Mouse (Mus musculus) Patski (cell line): ENCODE results near the gene Nebl. TPM values are rescaled to one million over a fixed set of nuclear protein-coding genes. Genes with fewer than 3 reads are reported as not detected.

Source experiments
- ATAC-seq: fragments of 100-300 bp; one replicate; pipeline ENCODE4 v1.8.0; 2021
- CTCF ChIA-PET: fragments of 350-600 bp; sonication (Branson Sonifier 250); formaldehyde crosslinking; loops from one replicate; lab custom pipeline; 2022; ENCODE audit warnings: inconsistent platforms; lab: Charles Lee
- POLR2A ChIA-PET: fragments of 350-600 bp; sonication (Branson Sonifier 250); formaldehyde crosslinking; loops from one replicate; lab custom pipeline; 2022; ENCODE audit warnings: antibody characterized with exemption, inconsistent platforms; lab: Charles Lee
- DNase-seq: peaks from one replicate; pipeline ENCODE4 v3.0.0-alpha.2; 2011; ENCODE audit warnings: low read depth, low spot score
- H3K27me3 ChIP-seq: fragments of 371-371 bp; one replicate; pipeline ENCODE4 v1.5.1; 2021
- CTCF ChIP-seq: fragments of 100-300 bp; IDR thresholded peaks from one replicate; pipeline ENCODE4 v1.5.1; 2021
- in situ Hi-C: fragments of 300-500 bp; cut with MboI; formaldehyde crosslinking; loops from 3 replicates; pipeline ENCODE4 v1.11.1; 2018; ENCODE audit warnings: low pct_unique_long_range_greater_than_20kb, mixed read lengths
- polyA plus RNA-seq: library from polyadenylated mRNA; unstranded; gene quantifications from one replicate; pipeline ENCODE4 v1.2.3, GENCODE M21; 2021

Gene Nebl
- polyA plus RNA-seq, 1 experiment from 2014 or later: 0.33 TPM

- in situ Hi-C loops: no loop called here
- H3K27me3 ChIP-seq: no peaks in the 10 kb centered on the region
- POLR2A ChIA-PET: no interaction called here
- DNase-seq (no peak), ATAC-seq (no peak)
- TF ChIP-seq CTCF: no peak
- CTCF ChIA-PET: no interaction called here
Measured at GRCm38 (mm10) chr2:17453676-17454075, 277.6 kb downstream of the Nebl start.

DNA sequence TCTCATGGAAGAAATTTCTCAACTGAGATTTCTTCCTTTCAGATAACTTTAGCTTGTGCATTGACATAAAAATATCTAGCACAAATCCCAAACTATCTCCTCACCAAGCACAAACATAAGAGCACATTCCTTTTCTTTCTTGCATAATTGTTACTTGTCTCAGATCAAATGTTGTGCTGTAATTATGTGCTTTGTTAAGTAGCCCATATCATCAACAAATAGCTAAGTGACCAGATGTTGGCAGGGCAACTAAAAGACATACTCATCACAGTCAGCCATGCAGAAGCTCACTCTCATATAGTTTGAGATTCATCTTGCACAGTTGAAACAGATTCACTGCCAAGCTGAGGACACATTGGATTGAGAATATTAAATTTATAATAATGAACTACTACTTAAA, 282.9 kb downstream of the Nebl start:
- ChIA-PET POLR2A (no interaction called here), CTCF (no interaction called here)
- ATAC-seq: no peak
- no peak for DNase-seq
- in situ Hi-C loops: loop anchor here (25.0 kb wide), 1 partner anchor 1889 kb away; no protein-coding TSS in a partner anchor
- no peak for TF ChIP-seq CTCF
- H3K27me3 ChIP-seq: no peaks in the 10 kb centered on the region

DNA sequence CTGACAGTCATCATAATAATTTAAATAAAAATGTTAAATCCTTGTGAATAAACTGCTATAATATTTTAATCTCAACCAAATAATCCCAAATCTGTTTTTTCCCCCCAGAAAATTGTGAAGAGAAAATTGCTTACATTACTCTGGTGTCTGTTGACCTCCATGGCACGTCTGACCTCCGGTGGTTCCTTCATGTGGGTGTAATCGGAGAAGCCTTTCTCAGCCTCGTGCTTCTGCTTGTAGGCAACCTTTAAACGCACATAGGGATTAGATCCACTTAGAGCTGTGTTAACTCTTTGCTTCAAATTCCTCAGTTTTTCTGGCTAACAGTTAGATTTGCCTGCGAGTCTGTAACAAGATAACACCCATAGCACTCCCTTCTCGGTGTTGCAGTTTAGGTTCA, 287.7 kb downstream of the Nebl start:
- H3K27me3 ChIP-seq: peaks cover 2% of the 10 kb centered on the region
- no peak for TF ChIP-seq CTCF
- POLR2A ChIA-PET: no interaction called here
- CTCF ChIA-PET: no interaction called here
- ATAC-seq (no peak), DNase-seq (no peak)
- in situ Hi-C loops: loop anchor here (25.0 kb wide), 1 partner anchor 1894 kb away; no protein-coding TSS in a partner anchor

DNA sequence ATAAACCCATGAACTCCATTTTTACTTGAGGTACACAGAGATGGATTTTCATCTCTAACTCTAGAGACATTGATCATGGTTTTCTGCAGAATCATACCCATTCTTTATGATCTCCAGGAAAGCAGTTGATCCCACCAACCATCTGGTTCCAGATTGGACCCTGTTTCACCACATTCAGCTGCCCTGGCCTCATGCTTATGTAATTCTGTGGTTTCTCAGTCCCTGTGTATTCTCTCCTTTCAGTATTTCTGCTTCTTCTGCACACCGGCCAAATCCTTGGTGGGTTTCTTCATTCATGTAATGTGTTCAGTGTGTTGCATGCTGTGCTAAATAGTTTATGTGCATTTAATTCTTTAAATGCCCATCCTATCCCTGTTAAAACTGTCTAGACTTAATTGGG, 292.9 kb downstream of the Nebl start:
- ATAC-seq (no peak), DNase-seq (no peak)
- CTCF ChIA-PET: no interaction called here
- H3K27me3 ChIP-seq: peaks cover 11% of the 10 kb centered on the region
- POLR2A ChIA-PET: no interaction called here
- in situ Hi-C loops: loop anchor here (25.0 kb wide), 1 partner anchor 1899 kb away; no protein-coding TSS in a partner anchor
- no peak for TF ChIP-seq CTCF

DNA sequence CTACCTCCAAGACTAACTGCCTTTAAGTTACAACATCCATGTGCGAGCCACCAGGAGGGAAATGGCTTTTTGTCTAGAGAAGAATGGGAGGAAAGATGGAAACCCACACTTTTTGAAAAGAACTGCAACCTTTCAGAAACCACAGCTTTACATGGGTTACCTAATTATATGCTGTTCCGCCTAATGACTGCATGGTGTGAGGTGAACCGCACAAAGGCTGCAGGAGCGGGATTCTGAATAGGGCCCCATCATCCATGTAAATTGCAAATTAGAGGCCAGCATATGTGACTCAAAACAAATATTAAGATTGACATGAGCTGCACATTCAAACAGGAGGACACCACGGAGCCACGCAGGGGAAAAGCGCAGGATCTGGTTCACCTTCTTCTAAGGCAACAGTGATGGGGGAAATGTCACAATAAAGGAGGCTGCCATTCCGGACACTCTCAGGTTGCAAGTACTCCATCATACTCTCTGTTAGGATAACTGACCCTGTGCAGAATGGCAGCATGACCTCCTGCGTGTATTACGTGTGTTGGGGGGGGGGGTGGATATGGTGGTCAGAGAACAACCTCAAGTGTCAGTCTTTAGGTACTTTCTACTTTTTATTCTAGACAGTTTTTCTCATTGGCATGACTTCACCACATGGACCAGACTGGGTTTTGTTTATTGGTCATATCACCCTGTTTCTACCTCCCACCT, 294.4 kb downstream of the Nebl start:
- no peak for ATAC-seq
- ChIA-PET CTCF (no interaction called here), POLR2A (no interaction called here)
- no peak for TF ChIP-seq CTCF
- in situ Hi-C loops: loop anchor here (25.0 kb wide), 1 partner anchor 1900 kb away; no protein-coding TSS in a partner anchor
- DNase-seq: no peak
- peaks cover 11% of the 10 kb centered on the region for H3K27me3 ChIP-seq

- POLR2A ChIA-PET: no interaction called here
- CTCF ChIA-PET: no interaction called here
- TF ChIP-seq CTCF: no peak
- in situ Hi-C loops: loop anchor here (25.0 kb wide), 1 partner anchor 1902 kb away; no protein-coding TSS in a partner anchor
- ATAC-seq: no peak
- DNase-seq: no peak
- H3K27me3 ChIP-seq: peaks cover 11% of the 10 kb centered on the region
Measured at GRCm38 (mm10) chr2:17435217-17435616, 296.0 kb downstream of the Nebl start.

DNA sequence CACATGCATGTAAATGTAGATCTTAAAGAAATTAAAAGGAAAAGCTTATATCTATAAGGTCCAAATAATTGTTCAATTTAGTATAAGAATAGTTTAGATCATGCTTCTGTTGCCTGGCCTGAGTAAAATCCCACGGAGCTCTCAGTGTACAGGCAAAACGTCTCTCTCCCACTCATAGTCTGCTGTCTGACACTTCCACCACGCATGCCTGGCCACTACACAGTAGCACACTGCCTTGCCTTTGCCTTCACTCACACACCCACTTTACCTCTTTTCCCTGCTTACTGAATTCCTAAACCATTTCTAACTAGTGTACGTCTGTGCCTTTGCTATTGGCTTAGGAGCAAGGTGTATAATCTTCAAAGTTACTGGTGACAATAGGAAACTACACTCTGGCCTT, 302.2 kb downstream of the Nebl start:
- DNase-seq: no peak
- CTCF ChIA-PET: interaction anchor here (1.1 to 2.0 kb wide), 2 partner anchors 12 to 216 kb away, joined by 3 to 5 read pairs; no protein-coding TSS in a partner anchor
- POLR2A ChIA-PET: no interaction called here
- in situ Hi-C loops: loop anchor here (10.0 to 25.0 kb wide), 2 partner anchors 216 to 1908 kb away; no protein-coding TSS in a partner anchor
- no peak for TF ChIP-seq CTCF
- no peaks in the 10 kb centered on the region for H3K27me3 ChIP-seq
- ATAC-seq: no peak

DNA sequence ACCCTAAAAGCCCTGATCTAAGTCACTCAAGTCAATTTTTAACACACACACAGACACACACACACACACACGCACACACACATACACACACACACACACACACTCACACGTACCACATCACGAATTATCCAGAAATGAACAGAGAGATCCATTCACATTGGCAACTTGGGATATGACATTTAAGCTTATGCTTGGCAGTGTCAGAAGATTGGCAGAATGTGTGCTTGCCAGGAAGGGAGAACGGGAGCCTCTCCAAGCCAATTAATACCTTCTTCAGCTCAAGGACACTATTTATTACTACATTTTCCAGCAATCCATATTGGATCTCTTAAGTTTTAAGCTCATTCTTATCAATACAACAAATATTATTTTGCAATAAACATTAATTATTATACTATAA, 303.1 kb downstream of the Nebl start:
- CTCF ChIA-PET: interaction anchor here (2.0 kb wide), 1 partner anchor 13 kb away, joined by 5 read pairs; no protein-coding TSS in a partner anchor
- no peak for TF ChIP-seq CTCF
- DNase-seq (no peak), ATAC-seq (no peak)
- POLR2A ChIA-PET: interaction anchor here (0.6 kb wide), 1 partner anchor 11 kb away, joined by 4 read pairs; no protein-coding TSS in a partner anchor
- in situ Hi-C loops: loop anchor here (10.0 to 25.0 kb wide), 2 partner anchors 217 to 1909 kb away; no protein-coding TSS in a partner anchor
- H3K27me3 ChIP-seq: no peaks in the 10 kb centered on the region

DNA sequence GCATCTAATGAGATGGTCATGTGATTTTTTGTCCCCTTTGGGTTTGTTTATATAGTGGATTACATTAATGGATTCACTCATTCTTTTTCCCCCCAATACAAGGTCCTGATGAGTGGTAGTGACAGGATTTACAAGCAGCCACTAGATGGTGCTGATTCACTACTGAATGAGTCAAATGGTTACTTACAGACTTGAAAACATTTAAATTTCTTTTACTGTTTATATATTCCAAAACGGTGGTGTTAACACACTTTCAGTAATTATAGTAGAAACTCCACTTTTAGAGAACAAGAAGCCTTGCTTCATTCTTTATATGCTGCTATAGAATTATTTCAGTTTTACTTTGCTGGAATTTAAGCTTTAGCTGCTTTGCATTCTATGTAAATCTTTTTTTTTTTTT, 308.3 kb downstream of the Nebl start:
- ChIA-PET CTCF (no interaction called here), POLR2A (no interaction called here)
- peak; percentile 71 for ATAC-seq
- TF ChIP-seq CTCF: peak; percentile 62
- peaks cover 9% of the 10 kb centered on the region for H3K27me3 ChIP-seq
- no peak for DNase-seq
- in situ Hi-C loops: loop anchor here (5.0 to 10.0 kb wide), 2 partner anchors 222 to 419 kb away; no protein-coding TSS in a partner anchor

- TF ChIP-seq CTCF: peak; percentile 45
- in situ Hi-C loops: loop anchor here (10.0 kb wide), 1 partner anchor 1051 kb away; no protein-coding TSS in a partner anchor
- H3K27me3 ChIP-seq: no peaks in the 10 kb centered on the region
- ChIA-PET CTCF (interaction anchor here (1.8 kb wide), 1 partner anchor 13 kb away, joined by 5 read pairs; no protein-coding TSS in a partner anchor), POLR2A (no interaction called here)
- DNase-seq (no peak), ATAC-seq (no peak)
Measured at GRCm38 (mm10) chr2:17415347-17415746, 315.9 kb downstream of the Nebl start.

DNA sequence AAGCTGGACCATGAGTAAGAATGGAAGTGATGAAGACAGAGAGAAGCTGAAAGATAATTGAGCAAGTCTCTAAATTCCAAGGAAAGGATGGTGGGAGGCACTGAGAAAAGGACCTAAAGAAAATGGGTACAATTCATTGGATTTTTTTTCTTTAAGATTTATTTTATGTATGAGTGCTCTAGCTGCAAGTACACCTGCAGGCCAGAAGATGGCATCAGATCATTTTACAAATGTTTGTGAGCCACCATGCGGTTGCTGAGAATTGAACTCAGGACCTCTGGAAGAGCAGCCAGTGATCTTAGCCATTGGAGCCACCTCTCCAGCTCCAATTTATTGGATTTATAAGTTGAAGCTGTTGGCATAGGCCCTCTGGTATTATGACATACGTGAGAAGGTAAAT, 316.9 kb downstream of the Nebl start:
- ATAC-seq (no peak), DNase-seq (no peak)
- ChIA-PET POLR2A (no interaction called here), CTCF (interaction anchor here (0.7 to 1.8 kb wide), 2 partner anchors 12 to 654 kb away, joined by 3 to 5 read pairs; no protein-coding TSS in a partner anchor)
- peak; percentile 47 for TF ChIP-seq CTCF
- no peaks in the 10 kb centered on the region for H3K27me3 ChIP-seq
- in situ Hi-C loops: loop anchor here (10.0 kb wide), 1 partner anchor 1050 kb away; no protein-coding TSS in a partner anchor
